Mouse (Mus musculus) B cell, adult 2 months (primary cell): ENCODE results near the gene Acadl.

ENCODE experiments used
- DNase-seq, 2 experiments: peaks; one replicate each; pipeline ENCODE4 v3.0.0; 2022

The Acadl gene

GRCm38 (mm10) chr1:66839135-66839534 is 23.9 kb downstream of the Acadl start:
- DNase-seq, result no peak

GRCm38 (mm10) chr1:66838184-66839042 is 24.7 kb downstream of the Acadl start:
- peak; percentile 84 to 86 for DNase-seq

GRCm38 (mm10) chr1:66837207-66837606 is 25.9 kb downstream of the Acadl start:
- no peak for DNase-seq

GRCm38 (mm10) chr1:66832636-66833165 is 30.4 kb downstream of the Acadl start:
- DNase-seq, result no peak

GRCm38 (mm10) chr1:66831824-66832600 is 31.1 kb downstream of the Acadl start:
- DNase-seq, result no peak

- no peak for DNase-seq
Measured at GRCm38 (mm10) chr1:66829400-66830080, 33.5 kb downstream of the Acadl start.

- no peak for DNase-seq
Measured at GRCm38 (mm10) chr1:66821966-66822365, 41.1 kb downstream of the Acadl start.

- DNase-seq, result no peak
Measured at GRCm38 (mm10) chr1:66820241-66820640, 42.8 kb downstream of the Acadl start.

GRCm38 (mm10) chr1:66817865-66818315 is 45.2 kb downstream of the Acadl start:
- DNase-seq, result no peak

GRCm38 (mm10) chr1:66817453-66817839 is 45.6 kb downstream of the Acadl start, which contains the start of gene Kansl1l:
Kansl1l (minus strand) TSS chr1:66817562.
- peak; percentile 98 for DNase-seq

- peak; percentile 92 for DNase-seq
Measured at GRCm38 (mm10) chr1:66816837-66817452, 46.1 kb downstream of the Acadl start.

GRCm38 (mm10) chr1:66815941-66816777 is 46.9 kb downstream of the Acadl start:
- DNase-seq, result peak; percentile 54

- DNase-seq, result peak; percentile 6 to 8
Measured at GRCm38 (mm10) chr1:66814756-66815155, 48.3 kb downstream of the Acadl start.

GRCm38 (mm10) chr1:66813191-66813590 is 49.9 kb downstream of the Acadl start:
- no peak for DNase-seq

GRCm38 (mm10) chr1:66806821-66807220 is 56.3 kb downstream of the Acadl start:
- no peak for DNase-seq

GRCm38 (mm10) chr1:66805408-66805807 is 57.7 kb downstream of the Acadl start:
- peak; percentile 27 to 32 for DNase-seq

GRCm38 (mm10) chr1:66804710-66805109 is 58.4 kb downstream of the Acadl start:
- DNase-seq, result no peak

- no peak for DNase-seq
Measured at GRCm38 (mm10) chr1:66797962-66798361, 65.1 kb downstream of the Acadl start.

- DNase-seq, result no peak
Measured at GRCm38 (mm10) chr1:66792838-66793466, 70.1 kb downstream of the Acadl start.

GRCm38 (mm10) chr1:66782296-66782695 is 80.8 kb downstream of the Acadl start:
- DNase-seq, result no peak

- no peak for DNase-seq
Measured at GRCm38 (mm10) chr1:66781027-66781426, 82.0 kb downstream of the Acadl start.
